Mouse (Mus musculus) limb, embryonic 15.5 days (tissue): Measurements from ENCODE around the gene Adsl. TPM values are rescaled to one million over a fixed set of nuclear protein-coding genes. Genes with fewer than 3 reads are reported as not detected.

Experiments used
- ATAC-seq: fragments of 200-750 bp; cut with Nextera tagmentation; 2 replicates; pipeline ENCODE4 v1.8.0; 2017; ENCODE audit warnings: low read depth, moderate TSS enrichment; ENCODE audit not compliant: insufficient number of reproducible peaks, low FRiP score, low TSS enrichment
- H3K27ac ChIP-seq: fragments of 300-500 bp; sonication (generic); 2 replicates; pipeline ENCODE4 v1.5.1; 2015; ENCODE audit warnings: moderate library complexity, mild to moderate bottlenecking, inconsistent platforms
- H3K27me3 ChIP-seq: fragments of 300-500 bp; sonication (generic); 2 replicates; pipeline ENCODE4 v1.6.1; 2015; ENCODE audit warnings: inconsistent platforms
- H3K36me3 ChIP-seq: fragments of 300-500 bp; sonication (generic); 2 replicates; pipeline ENCODE4 v1.6.1; 2015; ENCODE audit warnings: inconsistent platforms
- H3K4me1 ChIP-seq: fragments of 300-500 bp; sonication (generic); 2 replicates; pipeline ENCODE4 v1.6.1; 2015; ENCODE audit warnings: inconsistent platforms
- H3K4me2 ChIP-seq: fragments of 300-500 bp; sonication (generic); 2 replicates; pipeline ENCODE4 v1.6.1; 2015; ENCODE audit warnings: mild to moderate bottlenecking, inconsistent platforms
- H3K4me3 ChIP-seq: fragments of 300-500 bp; sonication (generic); 2 replicates; pipeline ENCODE4 v1.5.1; 2015; ENCODE audit warnings: mild to moderate bottlenecking, inconsistent platforms
- H3K9ac ChIP-seq: fragments of 300-500 bp; sonication (generic); 2 replicates; pipeline ENCODE4 v1.6.1; 2015; ENCODE audit warnings: inconsistent platforms
- H3K9me3 ChIP-seq: fragments of 300-500 bp; sonication (generic); 2 replicates; pipeline ENCODE4 v1.6.1; 2016; ENCODE audit warnings: inconsistent platforms
- WGBS: fragments of 180-500 bp; shearing (Covaris S2); methylation state at CpG from one replicate; pipeline ENCODE4 v1.1.7; 2015; 5-methylcytosine and 5-hydroxymethylcytosine counted together
- polyA plus RNA-seq: library from polyadenylated mRNA; unstranded; fragments of >200 nt; fragmentation: Nextera tagmentation; extraction: Ambion mirVana; gene quantifications from 2 replicates; pipeline ENCODE4 v1.2.1, GENCODE M21; 2015

Adsl gene
- polyA plus RNA-seq, 1 experiment from 2014 or later: 140 TPM

DNA sequence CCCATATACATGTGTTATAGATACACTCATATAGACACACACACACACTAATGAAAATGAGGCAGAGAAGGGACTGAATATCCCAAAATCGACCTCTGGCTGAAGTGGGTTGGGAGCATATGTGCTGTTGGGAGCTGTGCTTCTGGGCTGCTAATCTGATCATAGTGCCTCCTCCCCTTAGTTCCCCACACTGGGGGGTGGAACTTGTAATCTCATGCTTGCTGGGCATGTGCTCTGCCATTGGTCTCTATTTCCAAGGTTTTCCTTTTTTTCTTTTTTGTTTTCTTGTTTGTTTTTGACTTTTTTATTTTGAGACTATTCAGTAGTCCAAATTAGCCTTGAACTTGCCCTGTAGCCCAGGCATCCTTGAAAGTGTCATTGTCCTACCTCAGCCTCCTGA, 40.0 kb downstream of the Adsl start:
- Histone ChIP-seq H3K36me3 (no peaks in the 10 kb centered on the region), H3K4me3 (no peak overlapping the region), H3K27me3 (no peaks in the 10 kb centered on the region), H3K27ac (no peak overlapping the region), H3K9me3 (no peaks in the 10 kb centered on the region), H3K4me2 (no peak overlapping the region), H3K9ac (no peak overlapping the region), H3K4me1 (peaks cover 3% of the 10 kb centered on the region; the same call in 1 of the 2 replicates)
- no peak for ATAC-seq
- 33% methylated on average over 1 of the region's 1 CpGs for WGBS

DNA sequence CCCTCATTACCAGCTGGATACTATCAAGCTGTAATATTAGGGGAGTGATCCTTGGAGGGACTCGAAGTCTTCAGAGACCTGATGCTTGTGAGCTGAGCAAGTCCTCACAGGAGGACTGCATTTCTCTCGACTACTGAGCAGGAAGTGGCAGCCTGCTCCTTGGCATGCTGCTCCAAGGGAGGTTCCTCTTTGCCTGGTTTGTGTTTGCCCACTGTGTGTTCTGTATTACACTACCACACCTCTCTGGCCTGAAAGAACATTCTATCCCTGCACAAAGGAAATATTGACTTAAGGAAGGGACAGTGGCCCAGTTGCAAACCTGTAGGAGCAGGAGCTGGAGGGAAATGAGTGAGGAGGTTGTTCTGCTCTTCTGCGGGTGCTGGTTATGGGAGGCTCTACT, 41.4 kb downstream of the Adsl start:
- H3K4me2 ChIP-seq: no peak overlapping the region
- no peaks in the 10 kb centered on the region for H3K36me3 ChIP-seq
- no peaks in the 10 kb centered on the region for H3K27me3 ChIP-seq
- no peak overlapping the region for H3K9ac ChIP-seq
- no peak overlapping the region for H3K4me3 ChIP-seq
- ATAC-seq: no peak
- H3K4me1 ChIP-seq: peaks cover 3% of the 10 kb centered on the region; the same call in 1 of the 2 replicates
- H3K27ac ChIP-seq: no peak overlapping the region
- no peaks in the 10 kb centered on the region for H3K9me3 ChIP-seq
- 55% methylated on average over 3 of the region's 3 CpGs for WGBS

DNA sequence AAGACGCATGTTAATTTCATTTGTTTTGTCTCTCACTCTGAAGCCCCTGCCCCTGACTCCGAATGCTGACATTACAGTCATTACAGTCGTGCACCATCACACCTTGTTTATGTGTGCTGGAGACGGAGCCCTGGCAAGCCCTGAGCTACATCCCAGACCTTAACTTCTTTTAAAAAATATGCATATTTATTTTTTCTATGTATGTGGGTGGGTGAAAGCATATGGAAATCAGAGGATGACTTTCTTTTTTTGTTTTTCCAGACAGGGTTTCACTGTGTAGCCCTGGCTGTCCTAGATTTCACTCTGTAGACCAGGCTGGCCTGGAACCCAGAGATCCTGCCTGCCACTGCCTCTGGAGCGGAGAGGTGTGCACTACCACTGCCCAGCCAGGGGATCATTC, 46.7 kb downstream of the Adsl start:
- H3K27ac ChIP-seq: no peak overlapping the region

DNA sequence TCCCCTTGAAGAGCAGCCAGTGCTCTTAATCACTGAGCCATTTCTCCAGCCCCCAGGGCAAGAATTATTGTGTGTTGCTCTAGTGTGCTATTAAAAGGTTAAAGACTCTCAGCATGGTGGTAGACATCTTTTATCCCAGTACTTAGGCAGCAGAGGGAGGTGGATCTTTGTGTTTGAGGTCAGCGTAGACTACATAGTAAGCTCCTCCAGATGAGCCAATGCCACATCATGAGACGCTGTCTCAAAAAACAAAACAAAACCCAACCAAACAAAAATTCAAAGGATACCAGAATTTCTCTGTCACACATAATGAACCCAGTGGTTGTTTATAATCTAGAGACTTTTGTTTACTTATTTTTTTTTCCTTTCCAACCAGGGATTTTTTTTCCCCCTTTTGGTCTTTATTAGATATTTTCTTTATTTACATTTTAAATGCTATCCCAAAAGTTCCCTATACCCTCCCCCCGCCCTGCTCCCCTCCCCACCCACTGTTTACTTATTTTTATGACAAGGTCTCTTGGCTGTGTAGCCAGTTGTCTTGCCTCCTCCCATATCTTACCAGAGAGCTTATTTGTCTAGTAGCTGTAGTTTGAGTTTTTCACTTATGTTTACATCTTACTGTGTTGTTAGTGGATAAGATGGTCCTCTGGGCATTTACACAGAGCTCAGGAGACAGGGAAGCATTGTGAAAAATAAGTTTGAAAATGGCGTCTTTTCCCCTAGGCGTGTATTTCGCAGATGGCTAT, 48.0 kb downstream of the Adsl start:
- ATAC-seq: no peak
- H3K4me1 ChIP-seq: no peaks in the 10 kb centered on the region
- WGBS: 75% methylated on average over 6 of the region's 6 CpGs
- H3K36me3 ChIP-seq: no peaks in the 10 kb centered on the region
- H3K9ac ChIP-seq: no peak overlapping the region
- no peaks in the 10 kb centered on the region for H3K9me3 ChIP-seq
- H3K27me3 ChIP-seq: no peaks in the 10 kb centered on the region
- no peak overlapping the region for H3K4me2 ChIP-seq
- H3K27ac ChIP-seq: no peak overlapping the region
- H3K4me3 ChIP-seq: no peak overlapping the region

More for the DNA sequence above, 46.7 kb downstream of the Adsl start:
- WGBS: 79% methylated on average over 5 of the region's 5 CpGs
- Histone ChIP-seq H3K9ac (no peak overlapping the region), H3K4me1 (no peaks in the 10 kb centered on the region), H3K27me3 (no peaks in the 10 kb centered on the region), H3K36me3 (no peaks in the 10 kb centered on the region), H3K9me3 (no peaks in the 10 kb centered on the region), H3K4me2 (no peak overlapping the region), H3K4me3 (no peak overlapping the region)
- no peak for ATAC-seq

DNA sequence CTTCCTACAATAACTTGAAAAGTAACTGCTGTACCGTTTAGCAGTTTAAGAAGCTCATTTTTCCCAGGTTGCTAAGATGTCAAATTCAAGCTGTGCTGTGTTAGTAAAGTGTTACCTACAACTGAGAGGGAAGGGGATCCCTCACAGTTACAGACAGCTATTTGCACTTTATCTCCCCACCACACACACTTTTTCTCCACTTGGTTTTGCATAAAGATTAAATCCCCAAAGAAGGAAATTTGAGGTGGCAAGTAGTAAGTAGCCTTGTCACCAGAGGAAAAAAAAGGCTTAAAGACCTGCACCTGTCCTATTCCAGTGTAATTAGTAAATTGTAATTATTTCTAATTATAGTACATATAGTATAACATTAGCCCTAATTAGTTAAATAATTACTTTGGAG, 48.8 kb downstream of the Adsl start:
- H3K9me3 ChIP-seq: no peaks in the 10 kb centered on the region
- no peak overlapping the region for H3K27ac ChIP-seq
- H3K4me2 ChIP-seq: no peak overlapping the region
- H3K27me3 ChIP-seq: no peaks in the 10 kb centered on the region
- H3K4me1 ChIP-seq: no peaks in the 10 kb centered on the region
- no peak for ATAC-seq
- WGBS: 37% methylated on average over 1 of the region's 1 CpGs
- no peak overlapping the region for H3K4me3 ChIP-seq
- no peak overlapping the region for H3K9ac ChIP-seq
- H3K36me3 ChIP-seq: no peaks in the 10 kb centered on the region

DNA sequence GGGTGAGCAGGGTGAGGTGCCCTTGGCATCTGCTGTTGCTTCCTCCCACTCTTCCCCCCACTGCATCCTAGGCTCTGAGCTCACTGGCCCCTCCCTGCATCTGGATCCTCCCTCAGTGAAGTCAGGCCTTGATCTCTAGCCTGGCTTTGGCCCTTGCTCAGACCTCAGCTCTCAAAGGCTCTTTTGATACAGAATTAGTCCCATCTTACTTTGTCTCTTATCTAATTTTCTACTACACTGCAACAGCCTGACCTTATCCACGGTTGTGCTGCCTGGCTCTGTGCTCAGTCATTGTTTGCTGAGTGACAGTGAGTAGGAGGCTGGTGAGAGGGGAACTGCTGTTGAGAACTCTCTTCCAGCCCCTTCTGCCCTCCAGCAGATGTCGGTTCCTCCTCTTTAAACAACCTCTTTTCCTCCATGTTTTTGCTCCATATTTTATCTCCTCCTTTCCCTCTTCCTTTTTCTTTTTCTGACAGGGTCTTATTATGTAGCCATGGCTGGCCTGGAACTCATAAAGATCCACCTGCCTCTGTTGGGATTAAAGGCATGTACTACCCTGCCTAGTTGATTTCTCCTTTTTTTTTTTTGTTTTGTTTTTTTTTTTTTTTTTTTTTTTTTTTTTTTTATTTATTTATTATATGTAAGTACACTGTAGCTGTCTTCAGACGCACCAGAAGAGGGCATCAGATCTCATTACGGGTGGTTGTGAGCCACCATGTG, 52.3 kb downstream of the Adsl start:
- Histone ChIP-seq H3K36me3 (no peaks in the 10 kb centered on the region; the same call in none of the 2 replicates), H3K4me2 (no peak overlapping the region), H3K9me3 (no peaks in the 10 kb centered on the region), H3K27me3 (no peaks in the 10 kb centered on the region), H3K4me3 (no peak overlapping the region), H3K4me1 (no peaks in the 10 kb centered on the region), H3K27ac (no peak overlapping the region), H3K9ac (no peak overlapping the region)
- ATAC-seq: no peak
- WGBS: 69% methylated on average over 4 of the region's 4 CpGs

DNA sequence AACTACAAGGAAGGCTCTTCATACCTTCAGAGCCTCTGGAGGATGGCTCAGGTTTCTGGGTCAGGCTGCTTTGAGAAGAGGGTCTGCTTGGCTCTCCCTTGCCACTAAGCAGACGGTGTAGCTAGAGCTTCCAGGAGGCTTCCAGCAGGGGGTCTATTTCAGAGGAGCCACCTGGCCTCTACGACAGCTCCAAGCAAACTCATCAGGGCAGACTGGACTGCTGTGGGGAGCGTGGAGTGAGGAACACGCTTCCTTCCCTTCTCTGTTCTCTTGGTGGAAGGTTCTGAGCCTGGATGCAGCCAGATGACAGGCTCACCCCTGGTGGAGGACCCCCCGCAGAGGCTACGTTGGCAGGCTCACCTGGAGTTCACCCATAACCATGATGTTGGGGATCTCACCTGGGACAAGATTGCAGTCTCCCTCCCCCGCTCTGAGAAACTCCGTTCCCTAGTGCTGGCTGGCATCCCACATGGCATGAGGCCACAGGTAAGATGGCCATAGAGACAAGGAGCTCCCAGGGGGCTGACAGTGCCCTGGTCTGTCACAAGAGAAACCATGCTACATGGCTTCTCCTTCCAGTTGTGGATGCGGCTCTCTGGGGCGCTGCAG, 57.9 kb downstream of the Adsl start:
- ATAC-seq: no peak
- peaks cover 39% of the 10 kb centered on the region for H3K36me3 ChIP-seq
- no peaks in the 10 kb centered on the region for H3K9me3 ChIP-seq
- no peaks in the 10 kb centered on the region for H3K27me3 ChIP-seq
- no peak overlapping the region for H3K4me3 ChIP-seq
- 77% methylated on average over 10 of the region's 10 CpGs for WGBS
- H3K4me2 ChIP-seq: no peak overlapping the region
- no peak overlapping the region for H3K9ac ChIP-seq
- H3K27ac ChIP-seq: no peak overlapping the region
- peaks cover 3% of the 10 kb centered on the region; the same call in 1 of the 2 replicates for H3K4me1 ChIP-seq

DNA sequence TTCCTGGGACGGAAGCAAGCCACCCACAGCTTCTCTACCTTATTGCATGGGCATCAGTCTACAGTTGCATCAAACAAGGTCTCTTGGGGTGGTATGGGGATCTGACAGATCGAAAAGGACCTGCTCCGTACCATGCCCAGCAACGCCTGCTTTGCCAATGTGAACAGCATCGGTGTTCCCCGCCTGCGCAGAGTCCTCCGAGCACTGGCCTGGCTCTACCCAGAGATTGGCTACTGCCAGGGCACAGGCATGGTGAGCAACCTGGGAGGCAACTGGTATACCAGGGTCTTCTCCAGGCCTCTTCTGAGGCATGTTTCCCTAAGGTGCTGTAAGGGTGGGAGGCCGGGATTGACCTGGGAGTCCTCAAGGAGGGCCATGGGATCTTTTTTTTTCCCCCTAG, 59.0 kb downstream of the Adsl start:
- Histone ChIP-seq H3K36me3 (peaks cover 50% of the 10 kb centered on the region), H3K4me1 (peaks cover 3% of the 10 kb centered on the region; the same call in 1 of the 2 replicates)
- 91% methylated on average over 9 of the region's 9 CpGs for WGBS

DNA sequence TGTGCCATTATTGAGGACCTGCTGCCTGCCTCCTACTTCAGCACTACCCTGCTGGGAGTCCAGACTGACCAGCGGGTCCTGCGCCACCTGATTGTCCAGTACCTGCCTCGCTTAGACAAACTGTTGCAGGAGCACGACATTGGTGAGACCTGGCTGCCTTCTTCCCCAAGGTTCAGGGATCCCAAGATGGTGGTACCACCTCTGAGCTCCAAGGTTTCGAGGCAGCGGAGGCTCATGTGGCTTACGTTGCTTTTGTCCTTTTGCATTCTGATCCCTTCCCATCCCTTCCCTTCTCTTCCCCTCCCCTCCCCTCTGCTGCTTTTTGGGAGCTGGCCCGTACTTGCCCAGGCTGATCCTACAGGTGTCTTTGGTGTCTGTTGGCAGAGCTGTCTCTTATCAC, 59.6 kb downstream of the Adsl start:
- Histone ChIP-seq H3K9me3 (no peaks in the 10 kb centered on the region), H3K9ac (no peak overlapping the region), H3K27me3 (no peaks in the 10 kb centered on the region), H3K4me3 (no peak overlapping the region), H3K4me1 (peaks cover 3% of the 10 kb centered on the region; the same call in 1 of the 2 replicates), H3K4me2 (no peak overlapping the region), H3K36me3 (peaks cover 55% of the 10 kb centered on the region), H3K27ac (no peak overlapping the region)
- ATAC-seq: no peak
- WGBS: 82% methylated on average over 8 of the region's 8 CpGs

More for the DNA sequence above, 59.0 kb downstream of the Adsl start:
- Histone ChIP-seq H3K4me2 (no peak overlapping the region), H3K4me3 (no peak overlapping the region), H3K27me3 (no peaks in the 10 kb centered on the region), H3K27ac (no peak overlapping the region), H3K9ac (no peak overlapping the region), H3K9me3 (no peaks in the 10 kb centered on the region)
- ATAC-seq: no peak

DNA sequence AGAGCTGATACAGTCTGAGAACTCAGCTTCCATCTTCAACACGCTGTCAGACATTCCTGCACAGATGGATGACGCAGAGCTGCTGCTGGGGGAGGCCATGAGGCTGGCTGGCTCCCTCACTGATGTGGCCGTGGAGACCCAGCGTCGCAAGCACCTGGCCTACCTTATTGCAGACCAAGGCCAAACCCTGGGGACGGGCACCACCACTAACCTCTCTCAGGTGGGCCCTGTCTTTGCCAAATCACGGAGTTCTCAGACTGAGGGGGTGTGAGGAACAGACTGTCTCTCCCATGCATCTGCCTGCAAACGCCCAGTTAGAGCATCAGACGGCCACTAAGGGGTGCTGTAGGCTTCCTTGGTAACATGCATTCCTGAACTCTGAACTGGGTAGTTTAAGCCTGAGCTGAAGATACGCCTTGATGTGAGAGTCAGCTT, 60.4 kb downstream of the Adsl start:
- Histone ChIP-seq H3K27me3 (no peaks in the 10 kb centered on the region), H3K36me3 (peaks cover 63% of the 10 kb centered on the region), H3K9ac (no peak overlapping the region), H3K27ac (no peak overlapping the region), H3K4me3 (no peak overlapping the region), H3K9me3 (no peaks in the 10 kb centered on the region), H3K4me1 (peaks cover 3% of the 10 kb centered on the region; the same call in 1 of the 2 replicates), H3K4me2 (no peak overlapping the region)
- 59% methylated on average over 10 of the region's 10 CpGs for WGBS
- no peak for ATAC-seq

DNA sequence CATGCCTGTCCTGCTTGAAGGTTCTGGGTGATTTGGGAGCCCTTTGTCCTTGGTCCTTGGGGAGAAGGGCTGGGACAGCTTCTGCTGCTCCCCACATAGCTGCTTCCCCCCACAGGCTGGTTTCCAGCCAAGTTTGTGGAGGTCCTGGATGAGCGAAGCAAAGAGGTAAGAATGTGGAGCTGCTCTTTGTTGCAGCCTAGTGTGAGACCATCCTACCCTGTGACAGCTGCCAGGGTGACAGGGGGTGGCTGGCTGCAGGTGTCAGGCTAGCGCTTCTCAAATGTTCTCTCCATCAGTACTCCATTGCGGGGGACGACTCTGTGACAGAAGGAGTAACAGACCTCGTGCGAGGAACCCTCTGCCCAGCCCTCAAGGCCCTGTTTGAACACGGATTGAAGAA, 61.8 kb downstream of the Adsl start:
- Histone ChIP-seq H3K4me1 (peaks cover 3% of the 10 kb centered on the region; the same call in 1 of the 2 replicates), H3K27me3 (no peaks in the 10 kb centered on the region), H3K27ac (no peak overlapping the region), H3K9me3 (no peaks in the 10 kb centered on the region), H3K4me2 (no peak overlapping the region), H3K36me3 (peaks cover 75% of the 10 kb centered on the region), H3K9ac (no peak overlapping the region), H3K4me3 (no peak overlapping the region)
- WGBS: 71% methylated on average over 7 of the region's 7 CpGs
- no peak for ATAC-seq

DNA sequence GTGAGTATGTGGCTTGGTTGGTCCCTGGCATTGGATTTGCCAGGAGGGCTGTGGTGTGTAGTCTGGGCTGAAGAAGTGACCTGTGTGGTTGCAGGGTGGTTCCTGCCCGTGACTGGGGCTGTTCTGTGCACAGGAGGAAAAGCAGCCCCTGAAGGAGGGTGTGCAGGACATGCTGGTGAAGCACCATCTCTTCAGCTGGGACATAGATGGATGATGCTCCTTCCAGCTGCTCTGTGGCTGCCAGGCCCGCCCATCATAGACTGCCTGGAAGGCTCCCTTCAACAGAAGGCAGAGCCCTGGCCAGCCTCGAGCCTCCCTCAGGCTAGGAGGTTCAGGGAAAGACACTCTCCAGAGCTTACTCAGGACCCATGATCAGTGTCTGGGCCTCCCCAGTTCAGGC, 63.2 kb downstream of the Adsl start:
- Histone ChIP-seq H3K4me3 (no peak overlapping the region), H3K36me3 (peaks cover 86% of the 10 kb centered on the region), H3K27ac (no peak overlapping the region), H3K4me1 (no peaks in the 10 kb centered on the region), H3K4me2 (no peak overlapping the region), H3K27me3 (no peaks in the 10 kb centered on the region), H3K9me3 (no peaks in the 10 kb centered on the region), H3K9ac (no peak overlapping the region)
- no peak for ATAC-seq
- WGBS: 54% methylated on average over 3 of the region's 3 CpGs
